8 mouse cellular contexts compared by ENCODE assay signal in genomic region chr5:105415951-105416675, GRCm38 (mm10). TPM values are rescaled to one million over a fixed set of nuclear protein-coding genes. Genes with fewer than 3 reads are reported as not detected.
DNase-seq lines count a peak whose midpoint lies in the region; ATAC-seq lines count a peak whose summit lies in the region.

No protein-coding gene starts in this region.

- H3K4me3 ChIP-seq in lung, embryonic 15.5 days: peak overlapping the region; percentile 79
- peak overlapping the region; percentile 89 for H3K4me3 ChIP-seq in forebrain, embryonic 12.5 days (replicated peaks)
- H3K4me3 ChIP-seq in neural tube, embryonic 11.5 days (ENCODE audit: low read depth, low read length): peak overlapping the region; percentile 90

- ATAC-seq in lung, embryonic 15.5 days (ENCODE audit: borderline replicate concordance, extremely low read depth, low FRiP score, low TSS enrichment): peak; percentile 36; the same call in 1 of the 2 replicates
- ATAC-seq in forebrain, embryonic 12.5 days (ENCODE audit: low FRiP score): peak; percentile 70
- ATAC-seq in neural tube, embryonic 11.5 days (ENCODE audit: insufficient read depth, low FRiP score, low TSS enrichment): peak; percentile 65

- H3K27me3 ChIP-seq in lung, embryonic 15.5 days: no peaks in the 10 kb centered on the region
- H3K27me3 ChIP-seq in forebrain, embryonic 12.5 days: no peaks in the 10 kb centered on the region
- H3K27me3 ChIP-seq in neural tube, embryonic 11.5 days (ENCODE audit: control insufficient read depth, insufficient read depth, low read length): no peaks in the 10 kb centered on the region

- H3K4me2 ChIP-seq in lung, embryonic 15.5 days: peak overlapping the region; percentile 98
- peak overlapping the region; percentile 98 for H3K4me2 ChIP-seq in forebrain, embryonic 12.5 days
- peak overlapping the region; percentile 94 for H3K4me2 ChIP-seq in neural tube, embryonic 11.5 days (ENCODE audit: low read depth)

- H3K4me1 ChIP-seq in lung, embryonic 15.5 days: 0 out of 2 replicates have a peak, but pooled peaks cover 9% of the 10 kb centered on the region
- H3K4me1 ChIP-seq in forebrain, embryonic 12.5 days: peaks cover 13% of the 10 kb centered on the region
- H3K4me1 ChIP-seq in neural tube, embryonic 11.5 days (ENCODE audit: control insufficient read depth, insufficient read depth, low read length): peaks cover 2% of the 10 kb centered on the region; the same call in 1 of the 2 replicates

- peak overlapping the region; percentile 94 for H3K27ac ChIP-seq in lung, embryonic 15.5 days
- H3K27ac ChIP-seq in forebrain, embryonic 12.5 days: peak overlapping the region; percentile 78; the same call in 1 of the 2 replicates
- H3K27ac ChIP-seq in neural tube, embryonic 11.5 days (ENCODE audit: low read depth, low read length): no peak overlapping the region

- H3K36me3 ChIP-seq in lung, embryonic 15.5 days: no peaks in the 10 kb centered on the region
- peaks cover 6% of the 10 kb centered on the region; the same call in 1 of the 2 replicates for H3K36me3 ChIP-seq in forebrain, embryonic 12.5 days (replicated peaks)
- no peaks in the 10 kb centered on the region for H3K36me3 ChIP-seq in neural tube, embryonic 11.5 days (ENCODE audit: control insufficient read depth, insufficient read depth, low read length)

- 4% methylated on average over 22 of the region's 36 CpGs for WGBS in lung, embryonic 15.5 days
- WGBS in forebrain, embryonic 12.5 days: 4% methylated on average over 34 of the region's 36 CpGs
- WGBS in neural tube, embryonic 11.5 days: 3% methylated on average over 27 of the region's 36 CpGs

- H3K9ac ChIP-seq in lung, embryonic 15.5 days: peak overlapping the region; percentile 96
- H3K9ac ChIP-seq in forebrain, embryonic 12.5 days: peak overlapping the region; percentile 93
- H3K9ac ChIP-seq in neural tube, embryonic 11.5 days (ENCODE audit: low read length): peak overlapping the region; percentile 96

- DNase-seq in lung, postnatal 25 days (ENCODE audit: low spot score): no peak
- DNase-seq in T-cell, adult 2 months (ENCODE audit: low spot score): peak; percentile 20
- DNase-seq in kidney, postnatal 25 days: peak; percentile 21 to 69
- peak; percentile 32 for DNase-seq in neural tube, embryonic 11.5 days (ENCODE audit: low spot score)
- no peak for DNase-seq in gastrocnemius, postnatal 4 days (ENCODE audit: low spot score in 2 of 2)
- DNase-seq in right cerebral cortex, postnatal 4 days: no peak

- H3K9me3 ChIP-seq in lung, embryonic 15.5 days: no peaks in the 10 kb centered on the region
- 0 out of 2 replicates have a peak, but pooled peaks cover 7% of the 10 kb centered on the region for H3K9me3 ChIP-seq in forebrain, embryonic 12.5 days
- H3K9me3 ChIP-seq in neural tube, embryonic 11.5 days (ENCODE audit: control insufficient read depth, low read length): no peaks in the 10 kb centered on the region

RNA-seq across cellular contexts. Expression of gene Lrrc8b, which starts 0.5 kb away (rescaled TPM):
- 6.6 and 6.7 TPM in 2 replicates for polyA plus RNA-seq in lung, embryonic 15.5 days (2015; fragmentation: Nextera tagmentation; extraction: Ambion mirVana)
- polyA plus RNA-seq in forebrain, embryonic 12.5 days (2016; fragmentation: Nextera tagmentation; extraction: Ambion mirVana): 11.9 and 13.5 TPM in 2 replicates
- 12.7 and 14.8 TPM in 2 replicates for polyA plus RNA-seq in neural tube, embryonic 11.5 days (2014; fragmentation: Nextera tagmentation; extraction: Ambion mirVana)
- total RNA-seq in gastrocnemius, postnatal 4 days (2021): 10 to 100 TPM; 10.7 TPM

Comparison
In these comparisons a context has a peak if more than half of its experiments do, and no peak if none do; other contexts are left out.
1. DNase-seq: peak in T-cell, adult 2 months (single experiment), kidney, postnatal 25 days (2 of 2) and neural tube, embryonic 11.5 days (single experiment); none in lung, postnatal 25 days (single experiment), gastrocnemius, postnatal 4 days (0 of 2) and right cerebral cortex, postnatal 4 days (single experiment).
2. Peak in every context shown above with its lines, with median percentiles within 50 percentile points of each other: ATAC-seq, H3K4me2 ChIP-seq, H3K4me3 ChIP-seq and H3K9ac ChIP-seq.